Mouse (Mus musculus) MEL (cell line): ENCODE data around the gene D130043K22Rik. TPM values are rescaled to one million over a fixed set of nuclear protein-coding genes. Genes with fewer than 3 reads are reported as not detected.

Source experiments
- DNase-seq: peaks from one replicate; pipeline ENCODE4 v3.0.0; 2011; ENCODE audit warnings: low read depth, low spot score
- H3K27ac ChIP-seq: 2 replicates; pipeline ENCODE4 v1.5.1; 2012; ENCODE audit warnings: low read depth, mild to moderate bottlenecking, control low read depth, low read length, moderate library complexity; ENCODE audit not compliant: control insufficient read depth
- H3K27me3 ChIP-seq, 2 experiments: fragments of 150-350 bp in 1 of 2; sonication (generic) in 1 of 2; 2 replicates each; pipeline ENCODE4 v1.6.1; 2012; ENCODE audit warnings: low read length in 2 of 2, mild to moderate bottlenecking in 2 of 2, improper control_type of control experiment in 1 of 2, moderate library complexity in 1 of 2; ENCODE audit not compliant: insufficient read depth in 2 of 2, control insufficient read depth in 1 of 2
- H3K36me3 ChIP-seq, 2 experiments: 2 replicates each; pipeline ENCODE4 v1.6.1; 2012 to 2014; ENCODE audit warnings: low read length in 2 of 2, improper control_type of control experiment in 1 of 2, inconsistent platforms in 1 of 2, mild to moderate bottlenecking in 1 of 2; ENCODE audit not compliant: insufficient read depth in 2 of 2, control insufficient read depth in 1 of 2
- H3K4me1 ChIP-seq, 2 experiments: fragments of 150-350 bp in 1 of 2; sonication (generic) in 1 of 2; 2 replicates each; pipeline ENCODE4 v1.6.1; 2012; ENCODE audit warnings: low read length in 2 of 2, improper control_type of control experiment in 1 of 2, mild to moderate bottlenecking in 1 of 2; ENCODE audit not compliant: insufficient read depth in 2 of 2, control insufficient read depth in 1 of 2
- H3K4me3 ChIP-seq, 2 experiments: fragments of 150-350 bp in 1 of 2; sonication (generic) in 1 of 2; 2 replicates each; pipeline ENCODE4 v1.5.1; 2012; ENCODE audit warnings: low read depth in 2 of 2, low read length in 2 of 2, mild to moderate bottlenecking in 2 of 2, moderate library complexity in 2 of 2, control low read depth in 1 of 2, improper control_type of control experiment in 1 of 2; ENCODE audit not compliant: control insufficient read depth in 1 of 2, insufficient read depth in 1 of 2
- H3K79me2 ChIP-seq: 2 replicates; pipeline ENCODE4 v1.6.1; 2012; ENCODE audit warnings: mild to moderate bottlenecking, low read length, moderate library complexity; ENCODE audit not compliant: control insufficient read depth, poor library complexity, insufficient read depth
- H3K9ac ChIP-seq: 2 replicates; pipeline ENCODE4 v1.6.1; 2012; ENCODE audit warnings: low read depth, mild to moderate bottlenecking, control low read depth, low read length, moderate library complexity; ENCODE audit not compliant: control insufficient read depth, poor library complexity, severe bottlenecking
- H3K9me3 ChIP-seq: fragments of 150-350 bp; sonication (generic); replicated peaks from 2 replicates; pipeline ENCODE4 v1.6.1; 2012; ENCODE audit warnings: mild to moderate bottlenecking, low read length, improper control_type of control experiment, moderate library complexity; ENCODE audit not compliant: insufficient read depth
- BHLHE40 ChIP-seq: IDR thresholded peaks from 2 replicates; pipeline ENCODE4 v1.6.1; 2012; ENCODE audit warnings: low read depth, mild to moderate bottlenecking, inconsistent platforms, low read length, improper control_type of control experiment, borderline replicate concordance
- CHD1 ChIP-seq: IDR thresholded peaks from 2 replicates; pipeline ENCODE4 v1.6.1; 2012; ENCODE audit warnings: low read depth, mild to moderate bottlenecking, inconsistent platforms, low read length, improper control_type of control experiment
- CHD2 ChIP-seq: IDR thresholded peaks from 2 replicates; pipeline ENCODE4 v1.6.1; 2011; ENCODE audit warnings: low read length, improper control_type of control experiment
- CTCF ChIP-seq, 3 experiments: IDR thresholded peaks in 2 of 3; conservative IDR thresholded peaks in 1 of 3; 2 replicates each; pipeline ENCODE4 v1.5.1; 2011 to 2012; ENCODE audit warnings: low read length in 3 of 3, low read depth in 2 of 3, mild to moderate bottlenecking in 2 of 3, improper control_type of control experiment in 1 of 3, inconsistent platforms in 1 of 3, mixed read lengths in 1 of 3, moderate library complexity in 1 of 3; ENCODE audit not compliant: control insufficient read depth in 1 of 3, insufficient read depth in 1 of 3, poor library complexity in 1 of 3, severe bottlenecking in 1 of 3
- EP300 ChIP-seq, 2 experiments: IDR thresholded peaks; 2 replicates each; pipeline ENCODE4 v1.6.1; 2011; ENCODE audit warnings: improper control_type of control experiment in 2 of 2, low read length in 2 of 2, low read depth in 1 of 2, mild to moderate bottlenecking in 1 of 2
- GABPA ChIP-seq: IDR thresholded peaks from 2 replicates; pipeline ENCODE4 v1.6.1; 2012; ENCODE audit warnings: low read depth, mild to moderate bottlenecking, inconsistent platforms, low read length, improper control_type of control experiment, moderate library complexity
- GATA1 ChIP-seq: IDR thresholded peaks from 2 replicates; pipeline ENCODE4 v1.6.1; 2011; ENCODE audit warnings: low read depth, low read length, improper control_type of control experiment
- HCFC1 ChIP-seq: IDR thresholded peaks from 2 replicates; pipeline ENCODE4 v1.6.1; 2012; ENCODE audit warnings: low read depth, mild to moderate bottlenecking, inconsistent platforms, low read length, improper control_type of control experiment, moderate library complexity
- JUND ChIP-seq: IDR thresholded peaks from 2 replicates; pipeline ENCODE4 v1.6.1; 2011; ENCODE audit warnings: low read depth, mild to moderate bottlenecking, improper control_type of control experiment, low read length
- MYB ChIP-seq: IDR thresholded peaks from 2 replicates; pipeline ENCODE4 v1.6.1; 2011; ENCODE audit warnings: mild to moderate bottlenecking, low read depth, low read length, improper control_type of control experiment
- NRF1 ChIP-seq: IDR thresholded peaks from 2 replicates; pipeline ENCODE4 v1.6.1; 2014; ENCODE audit warnings: low read depth, mild to moderate bottlenecking, inconsistent platforms, low read length, improper control_type of control experiment, moderate library complexity; ENCODE audit not compliant: poor library complexity, insufficient read depth, severe bottlenecking
- POLR2A ChIP-seq, 2 experiments: IDR thresholded peaks; 2 replicates each; pipeline ENCODE4 v1.6.1; 2011 to 2012; ENCODE audit warnings: low read length in 2 of 2, mild to moderate bottlenecking in 2 of 2, control low read depth in 1 of 2, improper control_type of control experiment in 1 of 2, low read depth in 1 of 2, moderate library complexity in 1 of 2; ENCODE audit not compliant: control insufficient read depth in 1 of 2, insufficient read depth in 1 of 2, poor library complexity in 1 of 2
- POLR2AphosphoS2 ChIP-seq: IDR thresholded peaks from 2 replicates; pipeline ENCODE4 v1.6.1; 2011; ENCODE audit warnings: low read length, improper control_type of control experiment
- POLR2AphosphoS5 ChIP-seq: IDR thresholded peaks from 2 replicates; pipeline ENCODE4 v1.6.1; 2012; ENCODE audit warnings: low read depth, borderline replicate concordance, mild to moderate bottlenecking, inconsistent platforms, low read length, moderate library complexity, mixed read lengths
- UBTF ChIP-seq: IDR thresholded peaks from 2 replicates; pipeline ENCODE4 v1.6.1; 2012; ENCODE audit warnings: low read depth, mild to moderate bottlenecking, inconsistent platforms, low read length, improper control_type of control experiment, moderate library complexity, borderline replicate concordance; ENCODE audit not compliant: insufficient read depth
- USF1 ChIP-seq: IDR thresholded peaks from 2 replicates; pipeline ENCODE4 v1.6.1; 2014; ENCODE audit warnings: low read depth, mild to moderate bottlenecking, inconsistent platforms, low read length, improper control_type of control experiment, moderate library complexity
- polyA plus RNA-seq, 2 experiments: library from polyadenylated mRNA; stranded (reverse) in 1 of 2; unstranded in 1 of 2; fragments of >175 nt in 1 of 2; fragments of >200 nt in 1 of 2; gene quantifications; 2 replicates each; pipeline versions ENCODE4 v1.2.1 to v1.2.4; 2012; ENCODE audit warnings: low replicate concordance in 2 of 2, low read depth in 1 of 2; ENCODE audit not compliant: insufficient read length in 2 of 2, insufficient read depth in 1 of 2, missing spikeins in 1 of 2
- total RNA-seq: library from RNA; depleted of rRNA; stranded (reverse); fragments of 300-350 nt; gene quantifications from 2 replicates; pipeline ENCODE4 v1.2.3, GENCODE M21; 2012

Gene D130043K22Rik
- total and polyA plus RNA-seq, 3 experiments, result not detected

- no peak for DNase-seq
- peaks cover 0 to 2% of the 10 kb centered on the region in 2 experiments; a peak in 1 of 4 replicates for H3K27me3 ChIP-seq
- H3K9me3 ChIP-seq, result no peaks in the 10 kb centered on the region
- H3K36me3 ChIP-seq, result no peaks in the 10 kb centered on the region
- H3K79me2 ChIP-seq, result no peaks in the 10 kb centered on the region
- TF ChIP-seq NRF1, result no peak
- no peak for TF ChIP-seq CHD1
- TF ChIP-seq MYB, result no peak
- no peak for TF ChIP-seq POLR2A (IDR thresholded peaks at IDR 0.05; ENCODE audit: control insufficient read depth in 1 of 2, insufficient read depth in 1 of 2, low read depth in 1 of 2, low read length in 2 of 2, poor library complexity in 1 of 2)
- TF ChIP-seq UBTF, result no peak
- no peak for TF ChIP-seq CHD2
- TF ChIP-seq GATA1, result no peak
- TF ChIP-seq USF1, result no peak
- TF ChIP-seq JUND, result no peak
- no peak for TF ChIP-seq POLR2AphosphoS2
- H3K4me3 ChIP-seq, result no peak overlapping the region
- H3K4me1 ChIP-seq, result no peaks in the 10 kb centered on the region
- no peak overlapping the region for H3K9ac ChIP-seq
- no peak overlapping the region for H3K27ac ChIP-seq
Observed at GRCm38 (mm10) chr13:24923991-24924390, 79.1 kb downstream of the D130043K22Rik start.

DNA sequence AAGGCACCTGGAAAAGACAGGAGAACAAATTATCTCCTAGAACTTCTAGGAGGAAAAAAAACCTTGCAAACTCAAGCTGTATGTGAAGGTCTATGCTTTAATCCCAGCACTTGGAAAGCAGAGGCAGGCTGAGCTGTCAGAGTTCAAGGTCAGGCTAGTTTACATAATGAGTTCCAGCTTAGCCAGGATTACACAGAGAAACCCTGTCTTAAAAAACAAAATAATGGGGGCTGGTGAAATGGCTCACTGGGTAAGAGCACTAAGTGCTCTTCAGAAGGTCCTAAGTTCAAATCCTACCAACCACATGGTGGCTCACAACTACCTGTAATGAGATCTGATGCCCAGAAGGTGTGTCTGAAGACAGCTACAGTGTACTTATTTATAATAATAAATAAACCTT, 85.7 kb downstream of the D130043K22Rik start:
- Histone ChIP-seq H3K36me3 (no peaks in the 10 kb centered on the region), H3K9me3 (no peaks in the 10 kb centered on the region), H3K4me1 (no peaks in the 10 kb centered on the region), H3K4me3 (no peak overlapping the region), H3K79me2 (no peaks in the 10 kb centered on the region), H3K27me3 (no peaks in the 10 kb centered on the region; a peak in 2 of 4 replicates), H3K27ac (no peak overlapping the region), H3K9ac (no peak overlapping the region)
- no peak for DNase-seq
- TF ChIP-seq GABPA (no peak), POLR2AphosphoS5 (no peak), BHLHE40 (no peak), HCFC1 (no peak), GATA1 (no peak), CTCF (IDR thresholded peaks at IDR 0.05 in 2 of 3, conservative IDR thresholded peaks at IDR 0.05 in 1 of 3; ENCODE audit: control insufficient read depth in 1 of 3, insufficient read depth in 1 of 3, low read depth in 2 of 3, low read length in 3 of 3, poor library complexity in 1 of 3, severe bottlenecking in 1 of 3) (no peak), EP300 (IDR thresholded peaks at IDR 0.05; ENCODE audit: low read depth in 1 of 2, low read length in 2 of 2) (no peak), UBTF (no peak)
